Mouse (Mus musculus): ENCODE measurements around the gene Gm2974. TPM values are rescaled to one million over a fixed set of nuclear protein-coding genes. Genes with fewer than 3 reads are reported as not detected.
"Not testable (repeated sequence)": the region's sequence is repeated elsewhere in the genome, so short reads cannot be mapped to it uniquely, and the experiment has no call there.

Gm2974 gene
- total RNA-seq (2021) = not detected

- intact Hi-C loops (cut with DNase I) = not testable (repeated sequence)
- DNase-seq (ENCODE audit: low spot score) = peak; percentile 1
These were observed at the start of gene Gm2974 for GRCm38 (mm10) chr14:4182491-4183210. Gene Gm2974, plus strand, starts transcription at chr14:4182576.

- intact Hi-C loops (cut with DNase I); DNase-seq (ENCODE audit: low spot score): not testable (repeated sequence)
These were observed 40.7 kb upstream of the Gm2974 start for GRCm38 (mm10) chr14:4141646-4142045.

DNA sequence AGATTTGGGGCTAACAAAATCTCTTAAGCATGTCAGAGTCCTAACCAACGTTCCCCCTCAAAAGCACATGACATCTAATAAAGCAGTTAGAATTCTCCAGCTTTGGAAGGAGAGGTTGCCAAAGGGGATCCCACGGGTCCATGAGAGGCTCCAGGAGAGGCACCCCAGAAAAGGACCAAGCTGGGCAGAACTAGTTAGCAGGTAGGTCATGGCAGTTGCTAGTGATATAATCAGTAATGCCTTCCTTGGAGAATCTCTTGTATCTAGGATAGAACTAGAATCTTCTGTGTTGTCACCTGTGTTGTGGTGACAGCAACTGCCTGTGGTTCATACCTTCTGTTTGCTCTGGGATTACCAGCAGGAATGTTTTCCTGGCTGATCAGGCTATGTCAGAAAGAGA is 17.6 kb upstream of the Gm2974 start, which contains the start of gene Gm3127:
Gene Gm3127 (plus strand): TSS at position 301 of the 400 bp plus-strand sequence.
- intact Hi-C loops (cut with DNase I); DNase-seq (ENCODE audit: low spot score): not testable (repeated sequence)

DNA sequence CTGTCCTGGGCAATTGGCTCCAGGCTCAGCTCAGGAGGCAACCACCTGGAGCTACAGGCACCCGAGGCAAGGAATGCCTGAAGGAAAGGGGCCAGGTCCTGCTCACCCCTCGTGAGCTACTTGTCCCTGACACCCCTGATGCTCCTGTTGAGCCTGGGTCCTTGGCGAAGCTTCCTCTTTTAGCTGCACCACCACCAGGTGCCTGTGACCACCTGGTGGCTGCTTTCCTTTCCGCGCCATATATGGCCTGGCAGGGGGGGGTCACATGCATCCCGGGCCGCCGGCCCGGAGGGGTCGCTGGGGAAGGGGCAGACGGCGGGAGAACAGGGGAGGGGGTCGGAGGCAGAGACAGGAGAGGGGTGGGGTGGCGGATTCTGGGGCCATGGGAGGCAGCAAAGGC is 346 bp upstream of the Gm2974 start:
- DNase-seq (ENCODE audit: low spot score); intact Hi-C loops (cut with DNase I): not testable (repeated sequence)

DNA sequence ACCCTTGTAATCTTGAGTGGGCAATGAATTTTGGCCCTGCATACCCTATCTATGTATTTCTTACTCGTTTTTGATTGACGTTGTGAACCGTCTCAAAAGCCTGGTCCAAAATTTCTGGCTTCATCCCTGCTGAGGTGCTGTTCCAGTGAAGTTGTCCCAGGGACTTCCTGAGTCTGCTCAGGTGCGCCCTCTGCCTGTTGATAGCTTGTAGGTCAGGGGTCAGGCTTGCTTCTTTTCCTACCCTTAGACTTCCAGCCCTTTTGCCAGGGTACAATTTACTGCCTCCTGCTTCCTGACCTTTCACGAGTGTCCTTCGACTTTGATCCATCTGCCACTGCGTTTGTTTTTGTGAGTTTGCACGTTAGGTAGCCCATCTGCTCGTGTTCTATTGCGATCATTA is 999 bp downstream of the Gm2974 start:
- not testable (repeated sequence) for DNase-seq (ENCODE audit: low spot score)

DNA sequence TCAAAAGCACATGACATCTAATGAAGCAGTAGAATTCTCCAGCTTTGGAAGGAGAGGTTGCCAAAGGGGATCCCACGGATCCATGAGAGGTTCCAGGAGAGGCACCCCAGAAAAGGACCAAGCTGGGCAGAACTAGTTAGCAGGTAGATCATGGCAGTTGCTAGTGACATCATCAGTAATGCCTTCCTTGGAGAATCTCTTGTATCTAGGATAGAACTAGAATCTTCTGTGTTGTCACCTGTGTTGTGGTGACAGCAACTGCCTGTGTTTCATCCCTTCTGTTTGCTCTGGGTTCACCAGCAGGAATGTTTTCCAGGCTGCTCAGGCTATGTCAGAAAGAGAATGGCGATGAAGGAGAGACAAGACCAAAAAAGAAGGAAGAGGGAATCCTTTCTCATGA is 67.0 kb downstream of the Gm2974 start, which contains the start of gene Gm3138:
Gene Gm3138 (plus strand): TSS at position 301 of the 400 bp plus-strand sequence.
- intact Hi-C loops (cut with DNase I); DNase-seq (ENCODE audit: low spot score): not testable (repeated sequence)

More for the DNA sequence above, 999 bp downstream of the Gm2974 start:
- intact Hi-C loops (cut with DNase I) = not testable (repeated sequence)

Other genes starting within 250 kb of the Gm2974 start
- not detected for gene Gm3095, start 219.0 kb upstream of the Gm2974 start, total RNA-seq (2021)
- under 1 TPM in 1 of 2 experiments, not detected in 1; 0.20 TPM for gene Gm3099, start 184.2 kb upstream of the Gm2974 start, total RNA-seq (2021)
- gene Gm5796, start 158.6 kb upstream of the Gm2974 start, total RNA-seq (2021) = under 1 TPM; 0.59 to 0.81 TPM
- gene Gm3115, start 98.5 kb upstream of the Gm2974 start, total RNA-seq (2021) = under 1 TPM; 0.13 to 0.17 TPM
- gene Gm8108, start 72.0 kb upstream of the Gm2974 start, total RNA-seq (2021) = 1 to 10 TPM in 1 of 2 experiments, under 1 TPM in 1; 0.64 to 1.0 TPM
- gene Gm3127, start 17.5 kb upstream of the Gm2974 start, total RNA-seq (2021) = not detected
- gene Gm3138, start 67.1 kb downstream of the Gm2974 start, total RNA-seq (2021) = not detected
- gene Gm3149, start 134.7 kb downstream of the Gm2974 start, total RNA-seq (2021) = not detected
- gene 2610042L04Rik, start 152.2 kb downstream of the Gm2974 start, total RNA-seq (2021) = not detected
- not detected for gene Gm3159, start 214.9 kb downstream of the Gm2974 start, total RNA-seq (2021)
- not detected for gene Gm3164, start 232.9 kb downstream of the Gm2974 start, total RNA-seq (2021)
- not detected for gene Gm3173, start 248.4 kb downstream of the Gm2974 start, total RNA-seq (2021)